Mouse (Mus musculus) liver, adult 2 months (tissue): ENCODE measurements around the gene Gpr158.

Experiments
- CTCF ChIP-seq: fragments of 200-500 bp; IDR thresholded peaks from 2 replicates; pipeline ENCODE4 v1.5.1; 2011; ENCODE audit warnings: low read depth, low read length, control low read depth
- POLR2A ChIP-seq: fragments of 200-500 bp; IDR thresholded peaks from 2 replicates; pipeline ENCODE4 v1.6.1; 2011; ENCODE audit warnings: low read length, control low read depth; ENCODE audit not compliant: insufficient read depth; ENCODE audit errors: extremely low read depth

GRCm38 (mm10) chr2:21405617-21406016 is 38.3 kb downstream of the Gpr158 start:
- TF ChIP-seq CTCF (no peak), POLR2A (no peak)
